Mouse (Mus musculus) lung, adult 2 months (tissue): Measurements from ENCODE around the gene Hexdc.

Experiments
- CTCF ChIP-seq: fragments of 200-500 bp; IDR thresholded peaks from 2 replicates; pipeline ENCODE4 v1.5.1; 2011; ENCODE audit warnings: mild to moderate bottlenecking, low read length, control low read depth; ENCODE audit not compliant: insufficient read depth
- POLR2A ChIP-seq: fragments of 200-500 bp; IDR thresholded peaks from 2 replicates; pipeline ENCODE4 v1.6.1; 2011; ENCODE audit warnings: low read depth, mild to moderate bottlenecking, control low read depth, low read length, borderline replicate concordance; ENCODE audit errors: extremely low read depth

GRCm38 (mm10) chr11:121192742-121193141 lies 11.5 kb upstream of the Hexdc start:
- TF ChIP-seq POLR2A (no peak), CTCF (no peak)
